Mouse (Mus musculus) kidney, embryonic 14.5 days (tissue): Measurements from ENCODE around the gene Thbd. TPM values are rescaled to one million over a fixed set of nuclear protein-coding genes. Genes with fewer than 3 reads are reported as not detected.

ENCODE experiments used
- ATAC-seq: fragments of 200-750 bp; cut with Nextera tagmentation; 2 replicates; pipeline ENCODE4 v1.8.0; 2017; ENCODE audit warnings: moderate number of reproducible peaks, mild to moderate bottlenecking, moderate TSS enrichment, moderate library complexity; ENCODE audit not compliant: low FRiP score, low TSS enrichment
- H3K27ac ChIP-seq: fragments of 300-500 bp; sonication (generic); 2 replicates; pipeline ENCODE4 v1.5.1; 2014; ENCODE audit warnings: low read depth, mild to moderate bottlenecking, low read length, moderate library complexity, mixed read lengths
- H3K27me3 ChIP-seq: fragments of 300-500 bp; sonication (generic); 2 replicates; pipeline ENCODE4 v1.6.1; 2014; ENCODE audit warnings: mild to moderate bottlenecking, low read length; ENCODE audit not compliant: control insufficient read depth, insufficient read depth
- H3K36me3 ChIP-seq: fragments of 300-500 bp; sonication (generic); 2 replicates; pipeline ENCODE4 v1.6.1; 2014; ENCODE audit warnings: low read length, mixed read lengths; ENCODE audit not compliant: control insufficient read depth, insufficient read depth
- H3K4me1 ChIP-seq: fragments of 300-500 bp; sonication (generic); 2 replicates; pipeline ENCODE4 v1.6.1; 2014; ENCODE audit warnings: low read length, mixed read lengths; ENCODE audit not compliant: control insufficient read depth, insufficient read depth
- H3K4me2 ChIP-seq: fragments of 300-500 bp; sonication (generic); replicated peaks from 2 replicates; pipeline ENCODE4 v1.6.1; 2014; ENCODE audit warnings: low read depth, mild to moderate bottlenecking, low read length
- H3K4me3 ChIP-seq: fragments of 300-500 bp; sonication (generic); 2 replicates; pipeline ENCODE4 v1.5.1; 2014; ENCODE audit warnings: mild to moderate bottlenecking, low read length
- H3K9ac ChIP-seq: fragments of 300-500 bp; sonication (generic); 2 replicates; pipeline ENCODE4 v1.6.1; 2014; ENCODE audit warnings: low read depth, mild to moderate bottlenecking, low read length, moderate library complexity
- H3K9me3 ChIP-seq: fragments of 300-500 bp; sonication (generic); 2 replicates; pipeline ENCODE4 v1.6.1; 2016; ENCODE audit warnings: low read length; ENCODE audit not compliant: control insufficient read depth
- WGBS: fragments of 180-500 bp; shearing (Covaris S2); extraction: QIAGEN DNeasy Blood & Tissue Kit; methylation state at CpG from one replicate; pipeline ENCODE4 v1.1.7; 2014; 5-methylcytosine and 5-hydroxymethylcytosine counted together
- polyA plus RNA-seq: library from polyadenylated mRNA; unstranded; fragments of >200 nt; fragmentation: Nextera tagmentation; extraction: Ambion mirVana; gene quantifications from 2 replicates; pipeline ENCODE4 v1.2.1, GENCODE M21; 2014

The Thbd gene
- polyA plus RNA-seq: 3.7 and 6.7 TPM in 2 replicates

DNA sequence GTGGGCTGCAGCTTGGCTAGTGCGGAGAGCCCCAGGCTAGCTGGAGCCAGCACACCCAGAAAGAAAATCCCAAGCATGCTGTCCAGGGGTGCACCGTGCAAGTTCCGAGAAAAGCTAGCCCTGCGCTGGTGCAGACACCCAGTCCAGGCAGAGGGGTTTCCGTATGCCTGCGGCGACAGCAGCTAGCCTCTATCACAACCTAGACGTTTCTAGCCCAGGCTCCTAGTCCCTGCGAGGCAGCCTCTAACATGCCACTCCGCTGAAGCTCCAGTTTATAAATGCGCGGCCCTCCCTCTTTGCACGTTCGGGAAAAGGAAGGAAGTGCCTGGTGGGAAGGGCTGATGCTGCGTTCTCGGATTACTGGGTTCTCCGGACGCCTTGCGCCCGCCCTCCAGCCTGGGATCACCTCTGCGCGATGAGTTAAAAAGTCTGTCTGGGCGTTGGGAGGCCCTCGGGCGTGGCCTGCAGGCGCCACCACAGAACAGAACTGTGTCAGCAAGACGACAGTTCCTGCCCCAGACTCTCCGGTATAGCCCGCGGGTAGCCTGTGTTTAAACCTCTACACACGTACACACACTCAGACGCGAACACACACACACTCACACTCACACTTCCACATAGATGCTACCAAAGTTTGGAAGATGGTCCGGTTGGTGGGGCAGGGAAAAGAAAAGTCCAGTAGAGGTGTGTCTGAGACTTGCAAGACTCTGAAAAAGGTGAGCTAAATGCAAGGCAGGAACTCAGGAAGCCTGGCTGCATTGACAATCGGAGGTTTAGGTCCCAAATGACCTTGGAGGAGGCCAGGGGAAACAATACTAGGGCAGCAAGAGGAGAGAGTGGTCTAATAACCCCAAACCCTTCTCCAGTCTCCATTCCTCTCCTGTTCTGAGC lies at the start of gene Thbd:
Gene Thbd (minus strand): TSS at position 319 of the 891 bp plus-strand sequence.
- ATAC-seq: peak; percentile 71
- H3K27me3 ChIP-seq: peaks cover 26% of the 10 kb centered on the region
- no peak within 1 kb of the TSS for H3K27ac ChIP-seq
- peak within 1 kb of the TSS; percentile 48 for H3K9ac ChIP-seq
- no peaks in the 10 kb centered on the region for H3K9me3 ChIP-seq
- H3K4me2 ChIP-seq: peak within 1 kb of the TSS; percentile 70
- no peaks in the 10 kb centered on the region for H3K36me3 ChIP-seq
- peak within 1 kb of the TSS; percentile 41 for H3K4me3 ChIP-seq
- peaks cover 16% of the 10 kb centered on the region for H3K4me1 ChIP-seq
- 2% methylated on average over 35 of the region's 35 CpGs for WGBS

DNA sequence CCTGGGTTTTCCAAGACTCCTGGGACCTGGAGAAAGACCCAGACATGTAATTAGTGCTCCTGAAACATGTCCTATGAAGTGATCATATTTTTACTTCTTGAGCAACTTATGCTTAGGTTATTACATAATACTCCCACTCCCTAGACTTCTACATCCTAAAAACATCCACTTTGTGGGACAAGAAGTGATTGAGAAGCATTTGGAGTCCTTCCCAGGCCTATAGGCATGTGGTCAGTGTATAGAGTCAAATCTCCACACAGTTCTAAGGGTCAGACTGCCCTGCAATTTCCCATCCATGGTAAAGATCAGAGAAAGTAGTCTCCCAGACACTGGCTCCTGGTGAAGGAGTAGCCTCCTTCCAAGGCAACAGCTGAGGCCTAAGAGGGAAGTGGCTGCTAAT lies 47.4 kb upstream of the Thbd start:
- Histone ChIP-seq H3K4me1 (no peaks in the 10 kb centered on the region), H3K27ac (no peak overlapping the region), H3K9ac (no peak overlapping the region), H3K4me2 (no peak overlapping the region), H3K9me3 (no peaks in the 10 kb centered on the region), H3K4me3 (no peak overlapping the region), H3K27me3 (no peaks in the 10 kb centered on the region), H3K36me3 (no peaks in the 10 kb centered on the region)
- ATAC-seq: no peak

DNA sequence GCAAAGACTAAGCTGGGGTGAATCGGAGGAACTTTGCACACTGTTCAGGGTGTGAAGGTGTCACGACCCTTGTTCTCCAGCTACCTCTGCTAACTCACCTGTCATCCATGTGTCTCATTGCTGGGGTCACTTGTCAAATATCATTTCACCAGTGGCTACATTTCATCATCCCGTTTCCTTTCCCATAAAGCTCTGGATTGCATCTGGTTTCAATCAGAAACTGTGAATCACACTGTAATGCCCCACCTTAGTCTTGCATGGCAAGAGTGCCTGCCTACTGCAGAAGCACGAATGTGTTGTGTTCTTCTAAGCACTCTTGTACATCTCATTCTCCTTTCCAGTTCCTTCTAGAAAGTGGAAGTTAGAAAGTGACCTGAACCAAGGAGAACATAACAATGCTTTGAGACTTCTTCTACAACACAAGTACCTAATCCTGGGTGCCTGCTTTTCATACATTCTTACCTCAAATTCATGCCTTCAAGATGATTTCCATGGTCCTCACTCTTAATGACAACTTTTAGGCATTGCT lies 46.1 kb upstream of the Thbd start:
- Histone ChIP-seq H3K4me2 (no peak overlapping the region), H3K9ac (no peak overlapping the region), H3K4me3 (no peak overlapping the region), H3K36me3 (no peaks in the 10 kb centered on the region), H3K27me3 (no peaks in the 10 kb centered on the region), H3K9me3 (no peaks in the 10 kb centered on the region), H3K27ac (no peak overlapping the region), H3K4me1 (no peaks in the 10 kb centered on the region)
- ATAC-seq: no peak
- 83% methylated on average over 4 of the region's 4 CpGs for WGBS

DNA sequence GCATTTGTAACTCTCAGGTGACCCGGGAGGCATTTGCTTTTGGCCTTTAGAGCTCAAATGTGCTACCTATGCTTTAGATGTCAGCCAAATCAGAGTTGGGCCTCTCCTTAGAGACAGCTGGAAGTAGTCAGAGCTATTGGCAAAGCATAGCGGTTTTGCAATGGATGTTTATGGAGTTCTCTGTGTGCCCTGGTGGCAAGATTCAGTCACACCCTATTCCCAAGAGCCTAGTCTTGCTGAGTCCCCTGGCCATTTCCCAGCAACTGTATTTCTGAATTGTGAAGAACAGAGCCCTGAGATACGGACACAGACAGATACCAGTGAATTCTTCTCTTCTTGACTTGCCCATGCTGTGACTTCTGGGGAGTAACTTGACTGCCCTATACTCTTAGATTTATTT lies 45.1 kb upstream of the Thbd start:
- 84% methylated on average over 3 of the region's 3 CpGs for WGBS
- Histone ChIP-seq H3K36me3 (no peaks in the 10 kb centered on the region), H3K27me3 (no peaks in the 10 kb centered on the region), H3K9me3 (no peaks in the 10 kb centered on the region), H3K4me2 (no peak overlapping the region), H3K4me1 (no peaks in the 10 kb centered on the region), H3K27ac (no peak overlapping the region), H3K9ac (no peak overlapping the region), H3K4me3 (no peak overlapping the region)
- no peak for ATAC-seq

DNA sequence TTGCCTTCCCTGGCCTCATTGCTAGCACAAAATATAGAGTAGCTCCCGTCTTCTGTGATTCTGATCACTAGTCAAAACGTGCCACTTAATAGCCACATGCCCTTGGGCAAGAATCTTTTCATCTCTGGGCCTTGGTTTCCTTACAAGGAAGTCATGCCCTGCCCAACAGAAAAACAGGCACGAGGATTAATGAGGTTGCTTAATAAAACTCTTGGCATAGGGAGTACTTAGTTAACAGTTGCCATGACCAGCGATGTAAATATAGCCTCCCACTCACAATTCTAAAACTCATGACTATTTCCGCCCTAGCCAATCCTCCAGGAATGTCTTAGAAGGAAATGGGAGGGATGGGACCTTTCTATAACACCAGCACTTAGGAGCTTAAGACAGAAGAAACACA lies 43.5 kb upstream of the Thbd start:
- no peak for ATAC-seq
- no peaks in the 10 kb centered on the region for H3K4me1 ChIP-seq
- H3K9ac ChIP-seq: no peak overlapping the region
- H3K9me3 ChIP-seq: no peaks in the 10 kb centered on the region
- WGBS: 63% methylated on average over 5 of the region's 5 CpGs
- no peak overlapping the region for H3K27ac ChIP-seq
- H3K4me2 ChIP-seq: no peak overlapping the region
- H3K36me3 ChIP-seq: no peaks in the 10 kb centered on the region
- H3K27me3 ChIP-seq: no peaks in the 10 kb centered on the region
- H3K4me3 ChIP-seq: no peak overlapping the region

DNA sequence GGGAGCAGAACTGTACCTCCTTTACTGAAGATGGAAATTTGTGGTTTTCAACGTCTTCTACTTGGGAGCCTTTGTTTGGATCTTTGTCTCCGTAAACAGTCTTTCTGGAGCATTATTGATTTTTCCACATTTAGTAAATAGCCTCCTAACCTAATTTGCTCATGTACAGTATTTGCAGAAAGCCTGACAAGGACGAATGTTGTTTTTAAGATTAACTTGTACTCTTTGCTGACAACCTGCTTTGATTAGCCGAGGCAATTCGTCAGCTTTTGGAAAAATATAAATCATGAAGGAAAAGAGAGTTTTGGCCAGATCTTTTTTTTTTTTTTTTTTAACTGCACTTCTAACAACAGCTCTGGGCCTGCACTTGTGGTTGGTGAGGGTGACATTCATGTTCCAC lies 42.6 kb upstream of the Thbd start:
- Histone ChIP-seq H3K4me3 (no peak overlapping the region), H3K4me2 (no peak overlapping the region), H3K4me1 (no peaks in the 10 kb centered on the region), H3K9me3 (no peaks in the 10 kb centered on the region), H3K9ac (no peak overlapping the region), H3K27me3 (no peaks in the 10 kb centered on the region), H3K36me3 (no peaks in the 10 kb centered on the region), H3K27ac (no peak overlapping the region)
- WGBS: 73% methylated on average over 5 of the region's 5 CpGs
- no peak for ATAC-seq

DNA sequence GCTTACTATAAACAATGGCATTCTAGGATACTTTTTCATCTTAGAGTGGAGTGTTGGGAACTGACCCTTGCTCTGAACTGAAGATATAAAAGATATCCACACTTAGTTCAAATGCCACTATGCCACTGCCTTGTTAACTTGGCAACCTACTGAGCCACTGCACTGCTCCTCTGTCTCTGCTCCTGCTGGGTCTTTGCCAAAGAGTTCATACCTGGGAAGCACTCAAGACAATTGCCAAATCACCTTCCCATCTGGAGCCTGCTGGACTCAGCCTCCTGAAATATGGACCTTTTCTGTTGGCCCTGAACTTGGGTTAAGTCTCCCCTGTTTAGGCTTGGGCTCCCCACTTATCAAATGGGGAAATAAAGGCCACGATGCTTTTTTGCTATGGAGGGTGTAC lies 41.7 kb upstream of the Thbd start:
- 86% methylated on average over 1 of the region's 1 CpGs for WGBS
- Histone ChIP-seq H3K4me3 (no peak overlapping the region), H3K9me3 (no peaks in the 10 kb centered on the region), H3K27me3 (no peaks in the 10 kb centered on the region), H3K4me1 (no peaks in the 10 kb centered on the region), H3K36me3 (no peaks in the 10 kb centered on the region), H3K27ac (no peak overlapping the region), H3K9ac (no peak overlapping the region), H3K4me2 (no peak overlapping the region)
- no peak for ATAC-seq

DNA sequence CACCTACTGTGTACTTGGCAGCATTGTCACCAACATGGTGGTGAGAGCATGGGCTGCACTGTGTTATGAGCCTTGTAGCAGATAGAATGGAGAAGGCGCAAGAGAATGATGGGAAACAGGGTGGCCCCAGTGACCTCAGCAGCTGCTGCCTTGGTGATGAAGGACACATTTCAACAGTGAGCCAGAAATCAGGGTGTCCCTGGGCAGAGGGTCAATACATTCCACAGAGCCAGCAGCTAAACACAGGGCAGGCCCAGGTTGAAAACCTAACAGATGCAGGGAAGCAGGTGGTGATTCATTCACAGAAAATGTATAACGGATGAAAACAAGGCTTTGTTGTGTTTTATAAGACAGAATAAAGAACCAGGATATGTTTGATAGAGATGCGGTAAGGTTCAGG lies 38.5 kb upstream of the Thbd start:
- H3K4me1 ChIP-seq: peaks cover 6% of the 10 kb centered on the region; the same call in 1 of the 2 replicates
- H3K4me3 ChIP-seq: no peak overlapping the region
- H3K9me3 ChIP-seq: no peaks in the 10 kb centered on the region
- no peak overlapping the region for H3K4me2 ChIP-seq
- ATAC-seq: no peak
- no peaks in the 10 kb centered on the region for H3K36me3 ChIP-seq
- no peak overlapping the region for H3K27ac ChIP-seq
- 78% methylated on average over 3 of the region's 3 CpGs for WGBS
- no peaks in the 10 kb centered on the region for H3K27me3 ChIP-seq
- no peak overlapping the region for H3K9ac ChIP-seq

DNA sequence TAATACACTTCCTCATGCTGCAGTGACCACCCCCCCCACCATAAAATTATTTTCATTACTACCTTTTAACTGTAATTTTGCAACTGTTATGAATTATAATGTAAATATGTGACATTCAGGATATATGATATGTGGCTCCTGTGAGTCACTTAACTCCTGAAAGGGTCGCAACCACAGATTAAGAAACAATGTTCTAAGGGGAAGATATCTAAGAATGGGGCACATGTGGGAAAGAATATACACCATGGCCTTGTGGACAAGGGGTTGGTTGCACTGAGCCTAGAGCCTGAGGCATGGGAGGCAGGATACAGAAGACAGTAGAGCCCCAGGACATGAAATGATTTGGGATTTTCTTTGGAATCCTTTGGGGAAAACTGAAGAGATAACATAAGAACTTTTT lies 37.6 kb upstream of the Thbd start:
- Histone ChIP-seq H3K36me3 (no peaks in the 10 kb centered on the region), H3K4me2 (no peak overlapping the region), H3K27ac (no peak overlapping the region), H3K9ac (no peak overlapping the region), H3K27me3 (no peaks in the 10 kb centered on the region), H3K4me3 (no peak overlapping the region), H3K9me3 (no peaks in the 10 kb centered on the region), H3K4me1 (peaks cover 6% of the 10 kb centered on the region; the same call in 1 of the 2 replicates)
- 89% methylated on average over 1 of the region's 1 CpGs for WGBS
- no peak for ATAC-seq
